Mouse (Mus musculus) gastrocnemius, postnatal 36 days (tissue): ENCODE results near the gene Tada1. TPM values are rescaled to one million over a fixed set of nuclear protein-coding genes. Genes with fewer than 3 reads are reported as not detected.

Source experiments
- DNase-seq, 2 experiments: peaks; one replicate each; pipeline ENCODE4 v3.0.0; 2022
- intact Hi-C: fragments of 180-260 bp; cut with DNase I; formaldehyde crosslinking; loops from one replicate; pipeline ENCODE4 v1.15.1; 2025
- total RNA-seq, 2 experiments: library from RNA; stranded (reverse); gene quantifications; 2 replicates each; pipeline ENCODE4 v1.2.3; 2021

Gene Tada1
- total RNA-seq, 2 experiments from 2014 or later = 5.1 to 5.2 TPM

GRCm38 (mm10) chr1:166381821-166382220, 2.9 kb downstream of the Tada1 start:
- intact Hi-C loops = no loop called here
- DNase-seq = no peak

- intact Hi-C loops = no loop called here
Observed at GRCm38 (mm10) chr1:166382626-166383025, 3.7 kb downstream of the Tada1 start.

GRCm38 (mm10) chr1:166384614-166385013, 5.7 kb downstream of the Tada1 start:
- no peak for DNase-seq
- intact Hi-C loops = no loop called here

More at GRCm38 (mm10) chr1:166382626-166383025, 3.7 kb downstream of the Tada1 start:
- DNase-seq = no peak

- DNase-seq = no peak
- intact Hi-C loops = no loop called here
Observed at GRCm38 (mm10) chr1:166385431-166385830, 6.5 kb downstream of the Tada1 start.

- intact Hi-C loops = no loop called here
- DNase-seq = no peak
Observed at GRCm38 (mm10) chr1:166388511-166388910, 9.6 kb downstream of the Tada1 start.

GRCm38 (mm10) chr1:166389406-166390125, 10.7 kb downstream of the Tada1 start:
- DNase-seq = no peak
- intact Hi-C loops = no loop called here

GRCm38 (mm10) chr1:166391671-166392070, 12.8 kb downstream of the Tada1 start:
- no peak for DNase-seq

GRCm38 (mm10) chr1:166394770-166395169, 15.9 kb downstream of the Tada1 start:
- intact Hi-C loops = no loop called here

More at GRCm38 (mm10) chr1:166391671-166392070, 12.8 kb downstream of the Tada1 start:
- intact Hi-C loops = no loop called here

GRCm38 (mm10) chr1:166395661-166396060, 16.8 kb downstream of the Tada1 start:
- intact Hi-C loops = no loop called here
- DNase-seq = no peak

More at GRCm38 (mm10) chr1:166394770-166395169, 15.9 kb downstream of the Tada1 start:
- DNase-seq = no peak

- no peak for DNase-seq
- intact Hi-C loops = no loop called here
Observed at GRCm38 (mm10) chr1:166396381-166396780, 17.5 kb downstream of the Tada1 start.

- intact Hi-C loops = no loop called here
- DNase-seq = no peak
Observed at GRCm38 (mm10) chr1:166401455-166401854, 22.6 kb downstream of the Tada1 start.

GRCm38 (mm10) chr1:166402003-166402402, 23.1 kb downstream of the Tada1 start:
- DNase-seq = no peak
- intact Hi-C loops = no loop called here

- no peak for DNase-seq
- intact Hi-C loops = no loop called here
Observed at GRCm38 (mm10) chr1:166403846-166404245, 24.9 kb downstream of the Tada1 start.

- intact Hi-C loops = no loop called here
Observed at GRCm38 (mm10) chr1:166409177-166409700, 30.3 kb downstream of the Tada1 start.

GRCm38 (mm10) chr1:166409701-166410220, 30.9 kb downstream of the Tada1 start, which contains the start of gene Pogk:
Pogk (minus strand) TSS chr1:166409863.
- intact Hi-C loops = no loop called here

More at GRCm38 (mm10) chr1:166409177-166409700, 30.3 kb downstream of the Tada1 start:
- DNase-seq = peak in 1 of 2 experiments; percentile 21

GRCm38 (mm10) chr1:166411541-166411940, 32.6 kb downstream of the Tada1 start:
- intact Hi-C loops = no loop called here

More at GRCm38 (mm10) chr1:166409701-166410220, 30.9 kb downstream of the Tada1 start, which contains the start of gene Pogk:
- peak; percentile 65 to 68 for DNase-seq

GRCm38 (mm10) chr1:166412266-166412665, 33.4 kb downstream of the Tada1 start:
- intact Hi-C loops = no loop called here
- DNase-seq = no peak

More at GRCm38 (mm10) chr1:166411541-166411940, 32.6 kb downstream of the Tada1 start:
- DNase-seq = no peak

GRCm38 (mm10) chr1:166429053-166429452, 50.2 kb downstream of the Tada1 start:
- intact Hi-C loops = no loop called here

GRCm38 (mm10) chr1:166429809-166430431, 51.0 kb downstream of the Tada1 start:
- intact Hi-C loops = no loop called here

More at GRCm38 (mm10) chr1:166429053-166429452, 50.2 kb downstream of the Tada1 start:
- no peak for DNase-seq

GRCm38 (mm10) chr1:166439426-166439825, 60.5 kb downstream of the Tada1 start:
- no peak for DNase-seq
- intact Hi-C loops = no loop called here

More at GRCm38 (mm10) chr1:166429809-166430431, 51.0 kb downstream of the Tada1 start:
- no peak for DNase-seq

- intact Hi-C loops = no loop called here
- DNase-seq = no peak
Observed at GRCm38 (mm10) chr1:166441992-166442391, 63.1 kb downstream of the Tada1 start.
